Mouse (Mus musculus) limb, embryonic 13.5 days (tissue): ENCODE results near the gene Aoc1. TPM values are rescaled to one million over a fixed set of nuclear protein-coding genes. Genes with fewer than 3 reads are reported as not detected.

Experiments
- ATAC-seq: fragments of 200-750 bp; cut with Nextera tagmentation; 2 replicates; pipeline ENCODE4 v1.8.0; 2017; ENCODE audit warnings: low read depth, moderate number of reproducible peaks, moderate TSS enrichment; ENCODE audit not compliant: low FRiP score
- H3K27ac ChIP-seq: fragments of 300-500 bp; sonication (generic); 2 replicates; pipeline ENCODE4 v1.5.1; 2015; ENCODE audit warnings: inconsistent platforms, mild to moderate bottlenecking, moderate library complexity
- H3K27me3 ChIP-seq: fragments of 300-500 bp; sonication (generic); 2 replicates; pipeline ENCODE4 v1.6.1; 2015; ENCODE audit warnings: mild to moderate bottlenecking, inconsistent platforms
- H3K36me3 ChIP-seq: fragments of 300-500 bp; sonication (generic); 2 replicates; pipeline ENCODE4 v1.6.1; 2015; ENCODE audit warnings: inconsistent platforms, mild to moderate bottlenecking, moderate library complexity
- H3K4me1 ChIP-seq: fragments of 300-500 bp; sonication (generic); 2 replicates; pipeline ENCODE4 v1.6.1; 2015; ENCODE audit warnings: inconsistent platforms
- H3K4me2 ChIP-seq: fragments of 300-500 bp; sonication (generic); replicated peaks from 2 replicates; pipeline ENCODE4 v1.6.1; 2015; ENCODE audit warnings: inconsistent platforms, mild to moderate bottlenecking, moderate library complexity
- H3K4me3 ChIP-seq: fragments of 300-500 bp; sonication (generic); 2 replicates; pipeline ENCODE4 v1.5.1; 2015; ENCODE audit warnings: moderate library complexity, mild to moderate bottlenecking, inconsistent platforms
- H3K9ac ChIP-seq: fragments of 300-500 bp; sonication (generic); 2 replicates; pipeline ENCODE4 v1.6.1; 2015; ENCODE audit warnings: mild to moderate bottlenecking, inconsistent platforms
- H3K9me3 ChIP-seq: fragments of 300-500 bp; sonication (generic); 2 replicates; pipeline ENCODE4 v1.6.1; 2016; ENCODE audit warnings: inconsistent platforms
- WGBS: fragments of 180-500 bp; shearing (Covaris S2); methylation state at CpG from one replicate; pipeline ENCODE4 v1.1.7; 2015; 5-methylcytosine and 5-hydroxymethylcytosine counted together
- polyA plus RNA-seq: library from polyadenylated mRNA; unstranded; fragments of >200 nt; fragmentation: Nextera tagmentation; extraction: Ambion mirVana; gene quantifications from 2 replicates; pipeline ENCODE4 v1.2.1, GENCODE M21; 2015

The Aoc1 gene
- polyA plus RNA-seq, 1 experiment from 2014 or later = not detected

DNA sequence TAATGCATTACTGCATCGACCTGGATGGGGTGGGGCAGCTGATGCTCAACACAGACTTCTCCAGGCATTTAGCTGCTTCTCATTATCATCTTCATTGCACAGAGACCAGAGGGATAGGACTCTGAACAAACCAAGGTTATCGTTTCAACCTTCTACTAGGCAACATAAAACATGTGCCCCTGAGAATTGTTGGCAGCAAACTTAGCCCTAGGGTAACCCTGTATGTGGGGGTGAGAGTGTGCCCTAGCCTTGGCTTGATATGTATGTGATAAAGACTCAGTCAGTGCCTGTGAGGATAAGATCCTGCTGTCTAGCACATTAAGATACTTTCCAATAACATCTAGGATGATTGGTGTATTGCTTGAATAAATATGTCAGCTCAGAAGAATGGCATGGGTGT lies 76.9 kb downstream of the Aoc1 start:
- H3K9me3 ChIP-seq = peaks cover 1% of the 10 kb centered on the region; the same call in 1 of the 2 replicates
- H3K4me2 ChIP-seq = no peak overlapping the region
- no peaks in the 10 kb centered on the region for H3K4me1 ChIP-seq
- WGBS = 72% methylated on average over 2 of the region's 2 CpGs
- no peak overlapping the region for H3K9ac ChIP-seq
- no peak for ATAC-seq
- no peak overlapping the region for H3K4me3 ChIP-seq
- H3K27me3 ChIP-seq = no peaks in the 10 kb centered on the region
- H3K27ac ChIP-seq = no peak overlapping the region
- no peaks in the 10 kb centered on the region for H3K36me3 ChIP-seq

DNA sequence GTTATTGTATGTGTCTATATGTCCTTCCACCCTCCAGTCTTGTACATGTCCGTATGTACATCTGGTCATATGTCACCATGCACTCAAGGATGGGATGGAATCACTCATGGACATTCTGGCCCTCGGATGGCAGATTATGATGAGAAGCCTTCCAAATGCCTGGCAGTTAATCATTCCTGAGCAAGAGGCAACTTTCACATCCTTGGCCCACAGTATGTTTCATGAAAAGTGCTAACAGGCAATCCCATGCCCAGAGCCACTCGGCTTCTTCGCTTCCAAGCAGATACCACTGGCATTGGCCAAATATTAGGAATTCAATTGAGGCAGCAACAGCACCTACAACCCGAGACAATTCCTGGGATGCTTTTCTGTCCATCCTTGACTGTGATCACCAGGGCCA lies 78.0 kb downstream of the Aoc1 start:
- no peaks in the 10 kb centered on the region for H3K4me1 ChIP-seq
- no peak overlapping the region for H3K27ac ChIP-seq
- ATAC-seq = no peak
- H3K9ac ChIP-seq = no peak overlapping the region
- H3K36me3 ChIP-seq = no peaks in the 10 kb centered on the region
- H3K27me3 ChIP-seq = no peaks in the 10 kb centered on the region
- no peaks in the 10 kb centered on the region for H3K9me3 ChIP-seq
- no peak overlapping the region for H3K4me2 ChIP-seq
- no peak overlapping the region for H3K4me3 ChIP-seq
- 83% methylated on average over 5 of the region's 5 CpGs for WGBS

DNA sequence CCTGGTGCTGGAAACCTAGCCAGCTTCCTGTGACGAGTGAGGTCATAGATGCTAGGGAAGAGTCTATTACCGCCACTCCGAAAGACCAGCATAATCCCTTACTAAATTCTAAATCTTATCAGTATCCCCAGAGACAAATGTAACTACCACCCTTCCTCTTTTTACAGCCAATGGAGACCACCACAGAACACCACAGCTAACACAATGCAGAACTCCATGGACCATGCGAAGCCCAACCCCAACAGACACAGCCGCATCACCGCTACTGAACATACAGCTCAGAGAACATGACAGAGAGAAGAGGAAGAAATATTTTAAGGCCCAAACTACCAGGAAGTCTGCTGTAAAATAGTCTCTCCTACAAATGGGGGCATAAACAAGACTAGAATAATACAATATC lies 78.9 kb downstream of the Aoc1 start:
- WGBS = 92% methylated on average over 6 of the region's 6 CpGs
- Histone ChIP-seq H3K36me3 (no peaks in the 10 kb centered on the region), H3K27ac (no peak overlapping the region)

DNA sequence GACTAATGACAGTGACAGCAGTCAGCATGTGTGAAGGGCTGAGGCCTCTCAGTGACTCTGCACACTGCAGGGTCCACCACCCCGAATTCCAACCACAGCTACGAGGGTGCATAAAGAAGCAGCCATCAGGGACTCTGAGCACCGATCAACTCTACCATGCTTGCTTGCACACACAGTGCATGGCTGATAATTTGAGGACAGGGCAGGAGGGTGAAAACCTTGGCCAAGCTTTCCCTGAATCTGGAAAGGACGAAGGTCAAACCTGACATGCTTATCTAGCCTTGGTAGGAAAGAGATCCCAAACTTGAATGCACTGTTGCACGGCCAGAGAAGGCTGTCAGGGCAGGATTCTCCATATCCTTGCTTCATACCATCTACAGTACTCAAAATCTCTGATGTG lies 80.5 kb downstream of the Aoc1 start:
- H3K27ac ChIP-seq = no peak overlapping the region
- no peaks in the 10 kb centered on the region for H3K27me3 ChIP-seq
- WGBS = 79% methylated on average over 5 of the region's 5 CpGs
- no peak overlapping the region for H3K4me3 ChIP-seq
- no peaks in the 10 kb centered on the region for H3K36me3 ChIP-seq
- no peaks in the 10 kb centered on the region for H3K4me1 ChIP-seq
- no peak for ATAC-seq
- no peaks in the 10 kb centered on the region for H3K9me3 ChIP-seq
- no peak overlapping the region for H3K9ac ChIP-seq
- H3K4me2 ChIP-seq = no peak overlapping the region

More for the DNA sequence above, 78.9 kb downstream of the Aoc1 start:
- no peaks in the 10 kb centered on the region for H3K9me3 ChIP-seq
- ATAC-seq = no peak
- H3K9ac ChIP-seq = no peak overlapping the region
- no peaks in the 10 kb centered on the region for H3K27me3 ChIP-seq
- no peak overlapping the region for H3K4me3 ChIP-seq
- no peaks in the 10 kb centered on the region for H3K4me1 ChIP-seq
- no peak overlapping the region for H3K4me2 ChIP-seq

DNA sequence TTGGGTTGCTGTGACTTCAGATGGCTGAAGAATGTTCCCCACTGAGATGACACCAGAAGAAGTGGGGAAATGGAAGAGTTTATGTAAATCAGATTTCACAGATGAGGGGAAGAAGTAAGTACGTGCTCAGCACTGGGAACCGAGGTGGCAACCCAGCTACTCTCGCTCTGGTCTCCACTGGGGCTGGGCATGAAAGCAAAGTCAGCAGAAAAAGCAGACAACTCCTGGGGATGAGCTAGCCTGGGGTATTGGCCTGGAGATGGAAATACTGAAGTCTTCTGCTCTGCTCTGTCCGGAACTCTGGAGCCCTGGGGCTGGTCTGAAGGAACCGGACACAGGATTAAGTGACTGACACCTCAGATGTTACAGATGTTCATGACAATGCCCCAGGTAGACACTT lies 81.5 kb downstream of the Aoc1 start:
- H3K4me2 ChIP-seq = no peak overlapping the region
- H3K36me3 ChIP-seq = no peaks in the 10 kb centered on the region
- H3K27me3 ChIP-seq = no peaks in the 10 kb centered on the region
- no peak overlapping the region for H3K27ac ChIP-seq
- no peak for ATAC-seq
- no peaks in the 10 kb centered on the region for H3K9me3 ChIP-seq
- 84% methylated on average over 5 of the region's 5 CpGs for WGBS
- no peak overlapping the region for H3K9ac ChIP-seq
- no peak overlapping the region for H3K4me3 ChIP-seq
- H3K4me1 ChIP-seq = no peaks in the 10 kb centered on the region

DNA sequence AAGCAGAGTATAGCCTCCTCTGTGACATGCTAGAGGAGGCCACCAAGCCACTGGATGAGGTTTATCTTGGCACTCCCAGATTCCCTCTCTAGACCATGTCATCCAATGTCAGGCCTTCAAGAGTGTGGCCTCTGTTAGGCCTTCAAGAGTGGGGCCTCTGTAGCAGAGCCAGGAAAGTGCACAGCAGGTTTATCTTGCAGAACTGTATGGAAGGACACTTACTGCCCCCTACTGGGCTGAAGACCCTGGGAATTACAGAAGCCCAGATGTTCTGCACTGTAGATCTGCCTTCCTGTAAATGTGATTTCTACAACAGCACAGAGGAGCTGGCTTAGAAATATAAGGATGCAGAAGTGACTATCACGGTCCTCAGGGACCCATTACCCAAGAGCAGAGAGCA lies 82.2 kb downstream of the Aoc1 start:
- H3K4me2 ChIP-seq = no peak overlapping the region
- ATAC-seq = no peak
- no peak overlapping the region for H3K9ac ChIP-seq
- WGBS = 33% methylated on average over 1 of the region's 1 CpGs
- H3K36me3 ChIP-seq = no peaks in the 10 kb centered on the region
- H3K4me1 ChIP-seq = no peaks in the 10 kb centered on the region
- no peak overlapping the region for H3K27ac ChIP-seq
- no peaks in the 10 kb centered on the region for H3K27me3 ChIP-seq
- no peak overlapping the region for H3K4me3 ChIP-seq
- no peaks in the 10 kb centered on the region for H3K9me3 ChIP-seq

DNA sequence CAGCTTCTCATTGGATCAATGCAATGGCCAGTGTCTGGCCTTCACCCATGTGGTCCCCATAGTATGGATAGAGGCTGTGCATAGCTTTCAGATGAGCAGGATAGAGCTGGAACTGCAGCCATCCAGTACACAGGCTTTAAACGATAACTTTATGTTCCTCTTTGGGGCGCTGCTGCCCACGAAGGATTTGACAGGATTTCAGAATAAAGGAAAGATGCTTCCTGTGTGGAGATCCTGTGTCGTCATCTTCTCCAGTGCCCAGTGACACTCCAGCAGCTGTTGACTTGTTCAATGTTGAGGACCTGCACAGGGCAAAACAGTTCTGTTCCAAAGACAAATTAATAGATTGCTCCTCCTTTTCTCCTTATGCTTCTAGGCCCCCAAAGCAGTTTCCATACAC lies 84.1 kb downstream of the Aoc1 start:
- 90% methylated on average over 4 of the region's 4 CpGs for WGBS
- Histone ChIP-seq H3K27ac (no peak overlapping the region), H3K36me3 (no peaks in the 10 kb centered on the region), H3K27me3 (no peaks in the 10 kb centered on the region), H3K4me3 (no peak overlapping the region), H3K4me2 (no peak overlapping the region), H3K9ac (no peak overlapping the region), H3K9me3 (no peaks in the 10 kb centered on the region), H3K4me1 (no peaks in the 10 kb centered on the region)
- ATAC-seq = no peak

- no peak overlapping the region for H3K27ac ChIP-seq
- no peaks in the 10 kb centered on the region for H3K27me3 ChIP-seq
- H3K4me2 ChIP-seq = no peak overlapping the region
- 67% methylated on average over 1 of the region's 1 CpGs for WGBS
- no peaks in the 10 kb centered on the region for H3K4me1 ChIP-seq
- H3K4me3 ChIP-seq = no peak overlapping the region
- no peak overlapping the region for H3K9ac ChIP-seq
- no peaks in the 10 kb centered on the region for H3K9me3 ChIP-seq
- no peaks in the 10 kb centered on the region for H3K36me3 ChIP-seq
- ATAC-seq = no peak
Measured at GRCm38 (mm10) chr6:48958053-48958452, 85.4 kb downstream of the Aoc1 start.

Other genes starting within 250 kb of the Aoc1 start
- 0.75 and 0.89 TPM in 2 replicates for gene AI854703, start 246.1 kb upstream of the Aoc1 start, polyA plus RNA-seq
- gene Gimap8, start 225.7 kb upstream of the Aoc1 start, polyA plus RNA-seq = 0.70 and 0.86 TPM in 2 replicates
- 7.0 and 7.7 TPM in 2 replicates for gene Gimap9, start 196.8 kb upstream of the Aoc1 start, polyA plus RNA-seq
- 12.5 and 12.9 TPM in 2 replicates for gene Gimap4, start 188.3 kb upstream of the Aoc1 start, polyA plus RNA-seq
- gene Gimap6, start 164.7 kb upstream of the Aoc1 start, polyA plus RNA-seq = 18.1 and 18.5 TPM in 2 replicates
- 0.94 and 2.3 TPM in 2 replicates for gene Gm28053, start 154.3 kb upstream of the Aoc1 start, polyA plus RNA-seq
- not detected in 2 replicates for gene Gimap7, start 154.3 kb upstream of the Aoc1 start, polyA plus RNA-seq
- gene Gimap1, start 133.8 kb upstream of the Aoc1 start, polyA plus RNA-seq = 9.8 and 10.4 TPM in 2 replicates
- gene Gimap5, start 126.7 kb upstream of the Aoc1 start, polyA plus RNA-seq = 3.0 and 3.4 TPM in 2 replicates
- gene Gimap3, start 102.0 kb upstream of the Aoc1 start, polyA plus RNA-seq = not detected in 2 replicates
- gene Tmem176a, start 32.0 kb upstream of the Aoc1 start, polyA plus RNA-seq = 56.6 and 63.0 TPM in 2 replicates
- gene Tmem176b, start 31.4 kb upstream of the Aoc1 start, polyA plus RNA-seq = 224 and 226 TPM in 2 replicates
- gene 1600015I10Rik, start 57.0 kb downstream of the Aoc1 start, polyA plus RNA-seq = not detected in 2 replicates
- gene Doxl2, start 102.1 kb downstream of the Aoc1 start, polyA plus RNA-seq = not detected in 2 replicates
- gene Svs1, start 114.0 kb downstream of the Aoc1 start, polyA plus RNA-seq = not detected in 2 replicates
- 0.98 and 1.8 TPM in 2 replicates for gene Gpnmb, start 163.7 kb downstream of the Aoc1 start, polyA plus RNA-seq
- gene Malsu1, start 200.9 kb downstream of the Aoc1 start, polyA plus RNA-seq = 72.7 and 79.2 TPM in 2 replicates